Mouse (Mus musculus): ENCODE results near the gene Edem2. TPM values are rescaled to one million over a fixed set of nuclear protein-coding genes. Genes with fewer than 3 reads are reported as not detected.
"Not testable (repeated sequence)": the region's sequence is repeated elsewhere in the genome, so short reads cannot be mapped to it uniquely, and the experiment has no call there.

The Edem2 gene
- polyA plus RNA-seq, 1 experiment from 2014 or later = 34.0 TPM

DNA sequence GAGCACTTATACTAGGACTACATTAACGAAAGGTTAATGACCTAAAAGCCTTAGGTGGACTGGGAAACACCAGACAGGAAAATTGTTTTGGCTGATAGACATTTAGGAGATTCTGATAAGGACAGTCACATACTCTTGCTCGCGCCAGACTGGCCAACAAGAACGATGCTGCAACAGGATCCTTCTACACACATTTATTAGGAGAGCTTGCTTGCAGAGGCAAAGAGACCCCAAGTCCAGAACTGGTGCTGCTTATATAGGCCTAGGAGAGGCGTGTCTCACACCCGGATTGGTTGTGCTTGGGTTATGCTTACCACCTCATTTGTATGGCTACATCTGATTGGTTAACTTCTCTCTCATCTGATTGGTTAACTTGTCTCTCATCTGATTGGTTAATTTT is 30.8 kb downstream of the Edem2 start:
- not testable (repeated sequence) for H3K27ac ChIP-seq (replicated peaks; ENCODE audit: low read depth, low read length); H3K27me3 ChIP-seq (replicated peaks; ENCODE audit: control insufficient read depth, insufficient read depth, low read length); H3K9ac ChIP-seq (ENCODE audit: low read depth, low read length); H3K9me3 ChIP-seq (ENCODE audit: control insufficient read depth, low read length); H3K4me1 ChIP-seq (ENCODE audit: control insufficient read depth, insufficient read depth, low read length); ATAC-seq (ENCODE audit: low read depth); H3K4me3 ChIP-seq (ENCODE audit: low read depth, low read length); DNase-seq (ENCODE audit: low spot score); H3K4me2 ChIP-seq (ENCODE audit: low read depth, low read length)
- peaks cover 17% of the 10 kb centered on the region; the same call in 1 of the 2 replicates for H3K36me3 ChIP-seq (ENCODE audit: control insufficient read depth, insufficient read depth, low read length)
- WGBS = 90% methylated on average over 6 of the region's 6 CpGs

DNA sequence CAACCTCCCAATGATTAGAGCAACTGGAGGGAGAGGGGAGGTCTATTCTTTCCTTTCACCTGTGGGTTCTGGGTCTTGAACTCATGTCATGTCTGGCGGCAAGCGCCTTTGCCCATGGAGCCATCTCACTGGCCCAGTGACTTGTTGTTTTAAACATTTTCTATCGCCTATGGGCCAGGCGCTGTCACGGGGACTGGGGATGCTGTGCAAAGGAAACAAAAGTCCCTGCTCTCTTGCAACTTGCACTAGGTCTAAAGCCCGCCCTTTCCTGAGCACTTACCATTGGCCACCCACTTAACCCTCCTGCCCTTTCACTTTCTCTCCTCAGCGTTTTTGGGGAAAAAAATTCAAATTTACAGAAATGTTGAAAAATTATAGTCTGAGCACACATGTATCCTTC is 32.4 kb downstream of the Edem2 start:
- H3K27ac ChIP-seq (replicated peaks; ENCODE audit: low read depth, low read length) = no peak overlapping the region
- ATAC-seq (ENCODE audit: low read depth) = no peak
- H3K9me3 ChIP-seq (ENCODE audit: control insufficient read depth, low read length) = no peaks in the 10 kb centered on the region
- H3K36me3 ChIP-seq (ENCODE audit: control insufficient read depth, insufficient read depth, low read length) = peaks cover 5% of the 10 kb centered on the region; the same call in 1 of the 2 replicates
- no peak overlapping the region for H3K4me3 ChIP-seq (ENCODE audit: low read depth, low read length)
- no peak overlapping the region for H3K4me2 ChIP-seq (ENCODE audit: low read depth, low read length)
- no peak overlapping the region for H3K9ac ChIP-seq (ENCODE audit: low read depth, low read length)
- WGBS = 73% methylated on average over 7 of the region's 7 CpGs
- no peaks in the 10 kb centered on the region for H3K27me3 ChIP-seq (replicated peaks; ENCODE audit: control insufficient read depth, insufficient read depth, low read length)
- no peaks in the 10 kb centered on the region for H3K4me1 ChIP-seq (ENCODE audit: control insufficient read depth, insufficient read depth, low read length)
- no peak for DNase-seq (ENCODE audit: low spot score)

DNA sequence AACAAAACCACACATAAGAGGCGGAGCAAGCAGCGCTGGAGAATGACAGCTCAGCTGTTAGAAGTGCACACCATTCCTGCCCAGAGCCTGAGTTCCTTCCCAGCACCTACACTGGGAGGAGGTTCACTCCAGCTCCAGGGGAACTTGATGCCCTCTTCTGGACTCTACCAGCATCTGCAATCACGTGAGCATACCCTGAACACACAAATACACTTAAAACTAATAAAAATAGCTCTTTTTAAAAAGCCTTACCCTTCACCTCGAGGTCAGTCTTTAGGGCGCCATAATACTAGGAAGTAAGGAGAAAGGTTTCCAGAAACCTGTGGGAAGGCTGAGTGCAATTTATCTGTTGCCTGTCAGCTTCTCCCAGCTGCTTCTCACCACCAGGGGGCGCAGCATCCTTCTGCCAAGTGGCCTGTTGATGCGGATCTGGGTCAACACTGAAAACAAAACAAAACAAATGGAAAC is 33.1 kb downstream of the Edem2 start:
- DNase-seq (ENCODE audit: low spot score) (peak; percentile 79), ATAC-seq (ENCODE audit: low read depth) (no peak)
- H3K36me3 ChIP-seq (ENCODE audit: control insufficient read depth, insufficient read depth, low read length) = 0 out of 2 replicates have a peak, but pooled peaks cover under 1% of the 10 kb centered on the region
- H3K4me3 ChIP-seq (ENCODE audit: low read depth, low read length) = no peak overlapping the region
- H3K9ac ChIP-seq (ENCODE audit: low read depth, low read length) = no peak overlapping the region
- WGBS = 12% methylated on average over 7 of the region's 7 CpGs
- H3K4me1 ChIP-seq (ENCODE audit: control insufficient read depth, insufficient read depth, low read length) = 0 out of 2 replicates have a peak, but pooled peaks cover 1% of the 10 kb centered on the region
- H3K9me3 ChIP-seq (ENCODE audit: control insufficient read depth, low read length) = no peaks in the 10 kb centered on the region
- no peak overlapping the region for H3K27ac ChIP-seq (replicated peaks; ENCODE audit: low read depth, low read length)
- no peaks in the 10 kb centered on the region for H3K27me3 ChIP-seq (replicated peaks; ENCODE audit: control insufficient read depth, insufficient read depth, low read length)
- no peak overlapping the region for H3K4me2 ChIP-seq (ENCODE audit: low read depth, low read length)

DNA sequence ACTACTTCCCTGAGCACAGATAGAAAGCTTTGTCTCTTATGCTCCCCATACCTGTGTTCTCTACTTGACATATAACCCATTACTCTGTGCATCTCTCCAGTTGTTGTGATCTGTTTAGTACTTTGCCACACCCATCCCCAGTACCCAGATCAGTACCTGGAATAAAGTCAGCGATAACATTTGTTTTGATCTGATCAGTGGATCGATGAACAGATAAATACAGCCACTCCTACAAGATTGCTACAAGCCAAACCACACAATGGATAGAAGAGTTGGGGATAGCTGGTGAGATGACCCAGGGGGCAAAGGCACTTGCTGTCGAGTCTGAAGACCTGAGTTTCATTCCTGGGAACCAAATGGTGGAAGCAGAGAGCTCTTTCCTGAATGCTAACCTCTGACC is 34.0 kb downstream of the Edem2 start:
- Histone ChIP-seq H3K9me3 (ENCODE audit: control insufficient read depth, low read length) (no peaks in the 10 kb centered on the region), H3K27ac (replicated peaks; ENCODE audit: low read depth, low read length) (no peak overlapping the region), H3K4me3 (ENCODE audit: low read depth, low read length) (no peak overlapping the region), H3K4me2 (ENCODE audit: low read depth, low read length) (no peak overlapping the region), H3K9ac (ENCODE audit: low read depth, low read length) (no peak overlapping the region), H3K27me3 (replicated peaks; ENCODE audit: control insufficient read depth, insufficient read depth, low read length) (no peaks in the 10 kb centered on the region), H3K4me1 (ENCODE audit: control insufficient read depth, insufficient read depth, low read length) (peaks cover 9% of the 10 kb centered on the region; the same call in 1 of the 2 replicates), H3K36me3 (ENCODE audit: control insufficient read depth, insufficient read depth, low read length) (no peaks in the 10 kb centered on the region)
- WGBS = 74% methylated on average over 3 of the region's 3 CpGs
- ATAC-seq (ENCODE audit: low read depth) (no peak), DNase-seq (ENCODE audit: low spot score) (no peak)

DNA sequence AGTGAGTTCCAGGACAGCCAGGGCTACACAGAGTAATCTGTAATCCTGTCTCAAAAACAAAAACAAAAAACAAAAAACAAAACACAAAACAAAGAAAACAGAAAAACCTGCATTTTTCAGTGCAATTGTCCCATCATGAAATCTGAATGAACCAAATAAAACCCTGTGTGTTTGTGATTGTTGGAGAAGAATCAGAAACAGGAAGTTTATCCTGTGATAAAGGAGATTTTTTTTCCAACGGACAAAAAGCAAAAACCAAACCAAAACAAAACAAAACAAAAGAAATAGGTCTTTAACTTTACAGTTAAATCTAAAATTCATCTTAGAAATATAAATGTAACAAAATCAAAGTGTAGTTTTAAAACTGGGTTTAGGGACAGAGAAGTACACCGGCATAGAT is 34.7 kb downstream of the Edem2 start:
- Histone ChIP-seq H3K4me3 (ENCODE audit: low read depth, low read length) (no peak overlapping the region), H3K9me3 (ENCODE audit: control insufficient read depth, low read length) (no peaks in the 10 kb centered on the region), H3K27ac (replicated peaks; ENCODE audit: low read depth, low read length) (no peak overlapping the region), H3K9ac (ENCODE audit: low read depth, low read length) (no peak overlapping the region), H3K4me1 (ENCODE audit: control insufficient read depth, insufficient read depth, low read length) (peaks cover 13% of the 10 kb centered on the region; the same call in 1 of the 2 replicates), H3K36me3 (ENCODE audit: control insufficient read depth, insufficient read depth, low read length) (no peaks in the 10 kb centered on the region), H3K27me3 (replicated peaks; ENCODE audit: control insufficient read depth, insufficient read depth, low read length) (no peaks in the 10 kb centered on the region), H3K4me2 (ENCODE audit: low read depth, low read length) (no peak overlapping the region)
- DNase-seq (ENCODE audit: low spot score) = no peak
- WGBS = 64% methylated on average over 2 of the region's 2 CpGs
- ATAC-seq (ENCODE audit: low read depth) = no peak

DNA sequence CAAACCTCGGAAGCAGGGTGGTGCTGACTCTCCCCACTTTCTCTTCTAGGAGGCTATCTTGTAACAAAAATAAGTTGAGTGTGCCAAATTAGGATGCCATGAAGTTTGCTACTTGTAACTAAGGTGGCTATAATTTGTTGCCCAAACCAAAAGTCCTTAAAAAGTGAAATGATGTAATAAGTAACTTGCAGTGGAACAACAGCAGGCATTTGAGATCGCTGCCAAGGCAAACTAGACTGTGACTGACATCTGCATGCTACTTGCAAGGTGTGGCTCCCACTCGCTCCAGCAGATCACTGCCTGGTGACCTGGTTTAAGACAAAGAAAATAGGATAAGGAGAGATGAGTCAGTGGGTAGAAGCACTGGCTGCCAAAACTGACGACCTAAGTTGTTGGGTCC is 36.1 kb downstream of the Edem2 start:
- Histone ChIP-seq H3K36me3 (ENCODE audit: control insufficient read depth, insufficient read depth, low read length) (0 out of 2 replicates have a peak, but pooled peaks cover 5% of the 10 kb centered on the region), H3K9me3 (ENCODE audit: control insufficient read depth, low read length) (no peaks in the 10 kb centered on the region), H3K27me3 (replicated peaks; ENCODE audit: control insufficient read depth, insufficient read depth, low read length) (no peaks in the 10 kb centered on the region), H3K4me2 (ENCODE audit: low read depth, low read length) (no peak overlapping the region), H3K9ac (ENCODE audit: low read depth, low read length) (no peak overlapping the region), H3K4me1 (ENCODE audit: control insufficient read depth, insufficient read depth, low read length) (peaks cover 13% of the 10 kb centered on the region; the same call in 1 of the 2 replicates), H3K27ac (replicated peaks; ENCODE audit: low read depth, low read length) (no peak overlapping the region), H3K4me3 (ENCODE audit: low read depth, low read length) (no peak overlapping the region)
- 78% methylated on average over 4 of the region's 4 CpGs for WGBS
- DNase-seq (ENCODE audit: low spot score) (no peak), ATAC-seq (ENCODE audit: low read depth) (no peak)

DNA sequence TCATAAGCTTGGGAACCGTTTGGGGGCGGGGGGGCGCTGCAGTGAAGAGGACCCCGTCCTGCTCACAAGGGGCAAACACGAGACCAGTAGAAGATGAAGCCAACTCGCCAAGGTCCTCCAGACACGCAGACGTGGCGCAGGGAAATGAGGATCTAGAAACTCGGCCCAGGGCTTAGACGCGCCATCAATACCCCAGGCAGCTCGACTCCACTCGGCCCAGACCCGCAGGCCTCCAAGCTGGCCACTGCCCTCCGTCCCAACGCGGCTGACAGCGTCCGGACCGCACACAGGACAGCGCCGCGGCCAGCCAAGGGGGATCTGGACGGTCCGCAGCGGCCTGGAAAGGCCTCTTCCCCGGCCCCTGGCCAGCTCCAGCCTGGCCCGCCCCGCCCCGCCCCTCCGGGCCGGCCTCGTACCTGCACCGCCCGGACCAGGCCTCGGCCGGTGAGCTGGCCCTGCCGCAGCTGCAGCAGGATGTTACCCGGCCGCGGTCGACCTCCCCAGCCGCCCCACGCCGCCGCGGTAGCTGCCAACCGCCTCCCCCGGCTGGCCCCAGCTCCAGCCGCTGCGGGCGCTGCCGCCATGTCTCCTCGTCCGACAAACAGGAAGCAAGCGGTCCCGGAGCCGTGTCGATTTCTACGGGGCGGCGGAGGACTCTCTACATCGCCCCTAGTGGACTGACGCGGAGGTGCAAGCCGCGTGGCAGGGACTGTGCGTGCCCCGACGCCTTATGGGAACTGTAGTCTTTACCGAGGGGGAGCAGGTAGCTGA is 37.4 kb downstream of the Edem2 start, which contains the start of gene Trpc4ap:
TSS of gene Trpc4ap (minus strand) at position 662 of the 771 bp plus-strand sequence.
- Histone ChIP-seq H3K4me1 (ENCODE audit: control insufficient read depth, insufficient read depth, low read length) (peaks cover 13% of the 10 kb centered on the region; the same call in 1 of the 2 replicates), H3K4me3 (ENCODE audit: low read depth, low read length) (peak within 1 kb of the TSS; percentile 98), H3K4me2 (ENCODE audit: low read depth, low read length) (peak within 1 kb of the TSS; percentile 71), H3K27me3 (replicated peaks; ENCODE audit: control insufficient read depth, insufficient read depth, low read length) (no peaks in the 10 kb centered on the region), H3K9me3 (ENCODE audit: control insufficient read depth, low read length) (no peaks in the 10 kb centered on the region), H3K27ac (replicated peaks; ENCODE audit: low read depth, low read length) (peak within 1 kb of the TSS; percentile 88), H3K9ac (ENCODE audit: low read depth, low read length) (peak within 1 kb of the TSS; percentile 97), H3K36me3 (ENCODE audit: control insufficient read depth, insufficient read depth, low read length) (peaks cover 9% of the 10 kb centered on the region; the same call in 1 of the 2 replicates)
- peak; percentile 98 for ATAC-seq (ENCODE audit: low read depth)
- peak; percentile 95 for DNase-seq (ENCODE audit: low spot score)
- WGBS = 0% methylated on average over 27 of the region's 72 CpGs

DNA sequence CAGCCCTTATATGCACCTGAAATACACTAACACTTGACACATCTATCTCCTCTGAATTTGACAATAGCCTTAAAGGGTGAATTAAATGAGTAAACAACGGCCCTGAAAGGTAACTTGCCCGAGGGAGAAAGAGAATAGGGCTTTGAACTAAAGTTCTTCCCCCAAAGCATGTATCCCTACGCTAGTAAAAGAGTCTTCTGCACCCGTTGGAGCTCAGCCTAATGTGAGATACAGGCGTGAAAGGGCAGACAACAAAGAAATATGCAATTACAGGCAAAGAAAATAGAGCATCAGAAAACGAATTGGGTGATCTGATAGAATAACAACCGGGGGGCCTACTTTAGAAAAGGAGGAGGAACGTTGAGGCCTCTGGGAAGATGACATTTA is 37.9 kb downstream of the Edem2 start:
- no peaks in the 10 kb centered on the region for H3K9me3 ChIP-seq (ENCODE audit: control insufficient read depth, low read length)
- 5% methylated on average over 8 of the region's 8 CpGs for WGBS
- peaks cover 13% of the 10 kb centered on the region; the same call in 1 of the 2 replicates for H3K36me3 ChIP-seq (ENCODE audit: control insufficient read depth, insufficient read depth, low read length)
- no peak for DNase-seq (ENCODE audit: low spot score)
- peaks cover 13% of the 10 kb centered on the region; the same call in 1 of the 2 replicates for H3K4me1 ChIP-seq (ENCODE audit: control insufficient read depth, insufficient read depth, low read length)
- ATAC-seq (ENCODE audit: low read depth) = no peak
- H3K4me2 ChIP-seq (ENCODE audit: low read depth, low read length) = peak overlapping the region; percentile 71
- peak overlapping the region; percentile 98 for H3K4me3 ChIP-seq (ENCODE audit: low read depth, low read length)
- H3K9ac ChIP-seq (ENCODE audit: low read depth, low read length) = peak overlapping the region; percentile 97
- H3K27me3 ChIP-seq (replicated peaks; ENCODE audit: control insufficient read depth, insufficient read depth, low read length) = no peaks in the 10 kb centered on the region
- peak overlapping the region; percentile 88 for H3K27ac ChIP-seq (replicated peaks; ENCODE audit: low read depth, low read length)

Measured in embryonic facial prominence, embryonic 14.5 days (tissue).